Mouse (Mus musculus) heart, adult 2 months (tissue): ENCODE measurements around the gene Olfr615. TPM values are rescaled to one million over a fixed set of nuclear protein-coding genes. Genes with fewer than 3 reads are reported as not detected.
"Not testable (repeated sequence)": the region's sequence is repeated elsewhere in the genome, so short reads cannot be mapped to it uniquely, and the experiment has no call there.

Source experiments
- DNase-seq, 2 experiments: peaks; one replicate each; pipeline ENCODE4 v3.0.0; 2021
- H3K27ac ChIP-seq: fragments of 200-600 bp; 2 replicates; pipeline ENCODE4 v1.8.1; 2022
- H3K27me3 ChIP-seq: fragments of 200-500 bp; 2 replicates; pipeline ENCODE4 v1.6.1; 2012; ENCODE audit warnings: mild to moderate bottlenecking, low read length, inconsistent platforms, mixed read lengths; ENCODE audit not compliant: control insufficient read depth, insufficient read depth
- H3K36me3 ChIP-seq: fragments of 200-500 bp; 2 replicates; pipeline ENCODE4 v1.6.1; 2012; ENCODE audit warnings: low read length, inconsistent platforms; ENCODE audit not compliant: control insufficient read depth, insufficient read depth
- H3K4me1 ChIP-seq: fragments of 200-500 bp; 2 replicates; pipeline ENCODE4 v1.6.1; 2011; ENCODE audit warnings: low read length; ENCODE audit not compliant: control insufficient read depth, insufficient read depth
- H3K4me3 ChIP-seq: fragments of 200-600 bp; 2 replicates; pipeline ENCODE4 v1.8.1; 2022
- H3K79me2 ChIP-seq: fragments of 200-500 bp; replicated peaks from 2 replicates; pipeline ENCODE4 v1.6.1; 2012; ENCODE audit warnings: mild to moderate bottlenecking, inconsistent platforms, low read length, moderate library complexity, mixed read lengths; ENCODE audit not compliant: control insufficient read depth, insufficient read depth
- H3K9ac ChIP-seq: fragments of 200-500 bp; 2 replicates; pipeline ENCODE4 v1.6.1; 2012; ENCODE audit warnings: low read depth, mild to moderate bottlenecking, control low read depth, inconsistent platforms, low read length, mixed read lengths
- CTCF ChIP-seq: fragments of 200-600 bp; IDR thresholded peaks from 2 replicates; pipeline ENCODE4 v1.8.1; 2022; ENCODE audit warnings: antibody characterized with exemption, mild to moderate bottlenecking, moderate library complexity
- EP300 ChIP-seq: fragments of 200-500 bp; IDR thresholded peaks from 2 replicates; pipeline ENCODE4 v1.6.1; 2011; ENCODE audit warnings: low read depth, low read length, control low read depth; ENCODE audit not compliant: insufficient read depth
- POLR2A ChIP-seq: fragments of 200-500 bp; IDR thresholded peaks from 2 replicates; pipeline ENCODE4 v1.6.1; 2011; ENCODE audit warnings: mild to moderate bottlenecking, low read depth, low read length, control low read depth; ENCODE audit not compliant: insufficient read depth
- WGBS: fragments of 180-500 bp; shearing (Covaris S2); methylation state at CpG from one replicate; pipeline ENCODE4 v1.1.7; 2018; 5-methylcytosine and 5-hydroxymethylcytosine counted together
- intact Hi-C: fragments of 180-260 bp; cut with DNase I; formaldehyde crosslinking; loops from one replicate; pipeline ENCODE4 v1.15.1; 2025
- long read RNA-seq: library from polyadenylated mRNA; stranded (forward); transcript quantifications from one replicate; pipeline ENCODE4 v2.0.0, GENCODE M21; 2021
- polyA plus RNA-seq: library from polyadenylated mRNA; depleted of rRNA; stranded (reverse); fragments of >200 nt; gene quantifications from 2 replicates; pipeline ENCODE4 v1.2.3, GENCODE M21; 2012; rRNA removed
- total RNA-seq, 2 experiments: library from RNA; stranded (reverse); gene quantifications; 2 replicates each; pipeline ENCODE4 v1.2.3; 2021

Gene Olfr615
- total RNA-seq: not detected
- polyA plus RNA-seq: not detected in 2 replicates
- long read RNA-seq: 0 reads

DNA sequence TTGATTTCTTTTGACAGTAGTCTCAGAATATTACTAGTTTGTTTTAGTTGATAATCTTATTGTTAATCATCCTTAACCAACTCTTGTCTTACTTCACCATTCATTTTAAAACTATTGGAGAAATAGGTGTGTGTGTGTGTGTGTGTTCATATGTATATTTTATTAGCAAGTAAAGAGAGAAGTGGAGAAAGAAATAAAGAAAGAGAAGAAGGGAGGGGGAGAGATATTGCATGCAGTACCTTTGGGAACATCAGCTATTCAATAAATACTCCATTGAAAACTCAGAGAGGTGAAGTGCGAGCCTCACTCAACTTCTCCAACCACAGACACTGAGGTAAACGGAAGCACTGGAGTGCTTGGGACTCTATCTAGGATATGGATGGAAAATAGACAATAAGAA, at the start of gene Olfr615:
Olfr615 (plus strand) TSS at position 301 of the 400 bp plus-strand sequence.
- no peak within 1 kb of the TSS for H3K4me3 ChIP-seq
- H3K36me3 ChIP-seq: no peaks in the 10 kb centered on the region
- H3K79me2 ChIP-seq: no peaks in the 10 kb centered on the region
- H3K9ac ChIP-seq: no peak within 1 kb of the TSS
- WGBS: 76% methylated on average over 2 of the region's 2 CpGs
- no peaks in the 10 kb centered on the region for H3K27me3 ChIP-seq
- no peaks in the 10 kb centered on the region for H3K4me1 ChIP-seq
- DNase-seq: no peak
- TF ChIP-seq CTCF (no peak), POLR2A (no peak), EP300 (no peak)
- no peak within 1 kb of the TSS for H3K27ac ChIP-seq
- intact Hi-C loops: no loop called here

DNA sequence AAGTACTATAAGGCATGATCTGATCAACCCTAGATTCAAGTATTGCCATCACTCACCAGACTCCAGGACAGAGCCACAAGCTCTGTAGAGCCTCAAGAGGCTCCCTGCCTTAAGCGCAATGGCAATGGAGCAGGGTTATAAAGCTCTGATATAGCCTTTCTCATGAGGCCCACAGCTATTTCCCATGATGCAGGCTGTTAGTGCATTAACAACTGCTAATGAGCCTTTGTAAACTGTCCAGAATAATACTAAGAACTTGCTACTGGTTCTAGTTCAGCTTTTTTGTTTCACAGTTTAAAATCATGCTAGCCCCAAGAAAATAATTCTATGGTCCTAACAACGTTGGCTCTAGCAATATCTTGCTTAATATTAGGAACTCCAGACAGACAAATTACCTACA, 43.9 kb upstream of the Olfr615 start, which contains the start of gene Olfr610:
Olfr610 (minus strand) TSS at position 101 of the 400 bp plus-strand sequence.
- DNase-seq: no peak
- no peaks in the 10 kb centered on the region for H3K36me3 ChIP-seq
- no peak for TF ChIP-seq CTCF
- no peak for TF ChIP-seq POLR2A
- no peak for TF ChIP-seq EP300
- H3K4me1 ChIP-seq: no peaks in the 10 kb centered on the region
- no peaks in the 10 kb centered on the region for H3K27me3 ChIP-seq
- no peak within 1 kb of the TSS for H3K27ac ChIP-seq
- H3K79me2 ChIP-seq: no peaks in the 10 kb centered on the region
- intact Hi-C loops: no loop called here
- 77% methylated on average over 2 of the region's 2 CpGs for WGBS
- no peak within 1 kb of the TSS for H3K9ac ChIP-seq
- no peak within 1 kb of the TSS for H3K4me3 ChIP-seq

DNA sequence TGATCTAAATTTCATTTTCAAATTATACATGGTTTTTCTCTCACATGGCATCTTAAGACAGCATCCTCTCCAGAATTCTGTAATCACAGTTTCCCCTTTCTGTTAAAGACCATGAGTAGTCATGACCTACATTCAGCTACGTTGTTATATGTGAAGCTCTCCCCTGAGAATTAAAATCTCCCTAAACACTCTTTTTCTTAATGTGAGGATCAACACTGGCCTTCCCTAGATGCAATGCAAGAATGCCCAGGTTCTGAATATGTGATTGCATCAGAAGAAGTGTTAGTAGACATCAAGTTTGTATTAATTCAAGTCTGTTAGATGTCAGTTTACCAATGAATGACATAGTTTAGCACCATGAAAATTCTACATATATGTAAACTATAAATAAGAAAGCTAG, 35.1 kb upstream of the Olfr615 start, which contains the start of gene Olfr611:
Olfr611 (minus strand) TSS at position 101 of the 400 bp plus-strand sequence.
- intact Hi-C loops, H3K36me3 ChIP-seq, H3K27me3 ChIP-seq, H3K4me1 ChIP-seq, H3K9ac ChIP-seq, DNase-seq, H3K27ac ChIP-seq, H3K79me2 ChIP-seq, H3K4me3 ChIP-seq: not testable (repeated sequence)
- 52% methylated on average over 1 of the region's 1 CpGs for WGBS

DNA sequence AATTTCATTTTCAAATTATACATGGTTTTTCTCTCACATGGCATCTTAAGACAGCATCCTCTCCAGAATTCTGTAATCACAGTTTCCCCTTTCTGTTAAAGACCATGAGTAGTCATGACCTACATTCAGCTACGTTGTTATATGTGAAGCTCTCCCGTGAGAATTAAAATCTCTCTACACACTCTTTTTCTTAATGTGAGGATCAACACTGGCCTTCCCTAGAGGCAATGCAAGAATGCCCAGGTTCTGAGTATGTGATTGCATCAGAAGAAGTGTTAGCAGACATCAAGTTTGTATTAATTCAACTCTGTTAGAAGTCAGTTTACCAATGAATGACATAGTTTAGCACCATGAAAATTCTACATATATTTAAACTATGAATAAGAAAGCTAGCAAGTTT, 13.3 kb upstream of the Olfr615 start, which contains the start of gene Olfr612:
Olfr612 (minus strand) TSS at position 101 of the 400 bp plus-strand sequence.
- H3K36me3 ChIP-seq, H3K9ac ChIP-seq, H3K27ac ChIP-seq, H3K79me2 ChIP-seq, H3K4me1 ChIP-seq, intact Hi-C loops, DNase-seq, H3K4me3 ChIP-seq, H3K27me3 ChIP-seq: not testable (repeated sequence)
- 70% methylated on average over 2 of the region's 2 CpGs for WGBS

DNA sequence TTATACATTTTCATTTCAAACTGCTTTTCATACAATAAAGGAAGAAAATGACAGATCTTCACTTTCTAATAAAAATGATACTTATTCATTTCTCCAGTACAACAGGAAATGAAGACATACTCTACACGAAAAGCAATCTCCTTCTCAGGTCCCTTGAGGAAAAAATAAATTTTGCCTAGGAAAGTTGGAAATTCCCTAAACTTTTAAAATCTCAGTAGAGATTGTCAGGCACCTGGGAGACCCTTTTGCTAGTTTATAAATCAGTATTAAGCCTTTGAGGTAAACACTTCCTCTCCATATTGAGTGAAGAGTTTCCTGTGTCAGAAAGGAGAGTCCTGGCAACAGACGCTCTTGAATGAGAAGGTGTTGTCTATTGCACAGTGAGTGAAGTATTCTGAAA, 8.1 kb upstream of the Olfr615 start, which contains the start of gene Olfr613:
Olfr613 (plus strand) TSS at position 301 of the 400 bp plus-strand sequence.
- Histone ChIP-seq H3K4me3 (no peak within 1 kb of the TSS), H3K27ac (no peak within 1 kb of the TSS), H3K79me2 (no peaks in the 10 kb centered on the region), H3K27me3 (no peaks in the 10 kb centered on the region), H3K36me3 (no peaks in the 10 kb centered on the region), H3K9ac (no peak within 1 kb of the TSS), H3K4me1 (no peaks in the 10 kb centered on the region)
- 50% methylated on average over 2 of the region's 2 CpGs for WGBS
- TF ChIP-seq CTCF: no peak
- TF ChIP-seq POLR2A: no peak
- TF ChIP-seq EP300: no peak
- intact Hi-C loops: no loop called here
- DNase-seq: no peak

DNA sequence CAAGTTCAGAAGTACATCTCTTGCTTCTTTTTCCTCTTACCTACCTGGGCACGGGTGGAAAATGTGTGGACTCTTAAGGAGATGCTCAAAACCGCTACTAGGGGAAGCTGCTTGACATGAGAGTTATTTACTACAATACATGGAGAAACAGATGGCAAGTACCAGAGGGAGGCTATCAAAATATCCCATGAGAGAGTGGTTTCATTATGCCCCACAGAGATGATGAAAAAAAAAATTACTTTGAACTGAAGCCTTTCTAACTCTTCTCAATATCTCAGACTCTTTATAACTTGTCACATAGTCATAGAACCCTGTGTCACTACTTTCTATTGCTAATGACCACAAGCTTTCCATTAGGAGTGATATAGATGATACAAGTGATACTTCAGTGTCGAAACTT, 13.2 kb downstream of the Olfr615 start, which contains the start of gene Olfr616:
Olfr616 (minus strand) TSS at position 101 of the 400 bp plus-strand sequence.
- intact Hi-C loops: no loop called here
- Histone ChIP-seq H3K9ac (no peak within 1 kb of the TSS), H3K4me3 (no peak within 1 kb of the TSS), H3K36me3 (no peaks in the 10 kb centered on the region), H3K27me3 (no peaks in the 10 kb centered on the region), H3K27ac (no peak within 1 kb of the TSS), H3K4me1 (no peaks in the 10 kb centered on the region), H3K79me2 (no peaks in the 10 kb centered on the region)
- no peak for TF ChIP-seq EP300
- no peak for TF ChIP-seq POLR2A
- TF ChIP-seq CTCF: no peak
- no peak for DNase-seq
- WGBS: 64% methylated on average over 3 of the region's 3 CpGs

DNA sequence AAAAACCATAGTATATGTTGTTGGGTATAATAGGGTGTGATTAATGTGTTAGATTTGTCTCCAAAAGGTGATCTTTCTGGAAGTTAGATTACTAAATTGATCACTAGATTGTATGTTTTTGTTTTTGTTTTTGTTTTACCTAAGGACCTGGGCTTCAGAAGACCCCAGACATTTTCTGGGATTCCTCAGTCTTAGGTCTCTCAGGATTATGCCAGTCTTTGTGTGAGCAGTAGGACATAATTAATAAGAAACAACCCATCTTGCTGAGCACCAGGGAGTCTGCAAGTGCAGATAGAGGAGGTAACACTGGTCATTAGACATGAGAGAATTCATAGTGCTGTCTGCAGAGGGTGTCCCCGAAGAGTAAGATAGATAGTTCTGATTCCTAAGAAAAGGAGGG, 16.9 kb downstream of the Olfr615 start, which contains the start of gene Olfr617:
Olfr617 (plus strand) TSS at position 301 of the 400 bp plus-strand sequence.
- no peak for DNase-seq
- Histone ChIP-seq H3K27me3 (no peaks in the 10 kb centered on the region), H3K4me3 (no peak within 1 kb of the TSS), H3K79me2 (no peaks in the 10 kb centered on the region), H3K27ac (no peak within 1 kb of the TSS), H3K9ac (no peak within 1 kb of the TSS), H3K4me1 (no peaks in the 10 kb centered on the region), H3K36me3 (no peaks in the 10 kb centered on the region)
- intact Hi-C loops: no loop called here
- 59% methylated on average over 1 of the region's 1 CpGs for WGBS
- TF ChIP-seq CTCF: no peak
- TF ChIP-seq EP300: no peak
- no peak for TF ChIP-seq POLR2A
